Mouse (Mus musculus) forebrain, embryonic 10.5 days (tissue): Measurements from ENCODE around the gene Por. TPM values are rescaled to one million over a fixed set of nuclear protein-coding genes. Genes with fewer than 3 reads are reported as not detected.

Experiments used
- DNase-seq: peaks from one replicate; pipeline ENCODE4 v3.0.0-alpha.2; 2017; ENCODE audit warnings: low spot score; ENCODE audit errors: extremely low spot score
- H3K27ac ChIP-seq: fragments of 300-500 bp; sonication (generic); 2 replicates; pipeline ENCODE4 v1.5.1; 2016; ENCODE audit warnings: mild to moderate bottlenecking
- H3K27me3 ChIP-seq: fragments of 300-500 bp; sonication (generic); 2 replicates; pipeline ENCODE4 v1.6.1; 2016; ENCODE audit warnings: mild to moderate bottlenecking; ENCODE audit not compliant: poor library complexity, severe bottlenecking
- H3K36me3 ChIP-seq: fragments of 300-500 bp; sonication (generic); replicated peaks from 2 replicates; pipeline ENCODE4 v1.6.1; 2016; ENCODE audit warnings: mild to moderate bottlenecking, moderate library complexity
- H3K4me1 ChIP-seq: fragments of 300-500 bp; sonication (generic); 2 replicates; pipeline ENCODE4 v1.6.1; 2016
- H3K4me3 ChIP-seq: fragments of 300-500 bp; sonication (generic); 2 replicates; pipeline ENCODE4 v1.5.1; 2016; ENCODE audit warnings: mild to moderate bottlenecking, moderate library complexity
- H3K9me3 ChIP-seq: fragments of 300-500 bp; sonication (generic); 2 replicates; pipeline ENCODE4 v1.6.1; 2016; ENCODE audit warnings: mild to moderate bottlenecking, moderate library complexity
- WGBS: fragments of 180-500 bp; shearing (Covaris S2); methylation state at CpG from one replicate; pipeline ENCODE4 v1.1.7; 2016; 5-methylcytosine and 5-hydroxymethylcytosine counted together
- polyA plus RNA-seq: library from polyadenylated mRNA; unstranded; fragments of >200 nt; fragmentation: Nextera tagmentation; extraction: Ambion mirVana; gene quantifications from 2 replicates; pipeline ENCODE4 v1.2.1, GENCODE M21; 2016

The Por gene
- polyA plus RNA-seq, 1 experiment from 2014 or later, result 118 TPM

GRCm38 (mm10) chr5:135659956-135660355, 9.9 kb upstream of the Por start:
- Histone ChIP-seq H3K27me3 (0 out of 2 replicates have a peak, but pooled peaks cover 6% of the 10 kb centered on the region), H3K9me3 (no peaks in the 10 kb centered on the region), H3K27ac (no peak overlapping the region), H3K4me1 (peaks cover 3% of the 10 kb centered on the region; the same call in 1 of the 2 replicates), H3K4me3 (no peak overlapping the region), H3K36me3 (no peaks in the 10 kb centered on the region)
- WGBS, result 87% methylated on average over 4 of the region's 4 CpGs
- no peak for DNase-seq

GRCm38 (mm10) chr5:135660535-135660934, 9.3 kb upstream of the Por start:
- 86% methylated on average over 7 of the region's 7 CpGs for WGBS
- Histone ChIP-seq H3K4me3 (no peak overlapping the region), H3K27me3 (0 out of 2 replicates have a peak, but pooled peaks cover 6% of the 10 kb centered on the region), H3K4me1 (peaks cover 3% of the 10 kb centered on the region; the same call in 1 of the 2 replicates), H3K27ac (no peak overlapping the region), H3K9me3 (no peaks in the 10 kb centered on the region), H3K36me3 (no peaks in the 10 kb centered on the region)
- DNase-seq, result no peak

GRCm38 (mm10) chr5:135666890-135667289, 2.9 kb upstream of the Por start:
- Histone ChIP-seq H3K27me3 (no peaks in the 10 kb centered on the region), H3K27ac (no peak overlapping the region), H3K9me3 (no peaks in the 10 kb centered on the region), H3K36me3 (no peaks in the 10 kb centered on the region), H3K4me3 (no peak overlapping the region), H3K4me1 (peaks cover 25% of the 10 kb centered on the region)
- 91% methylated on average over 5 of the region's 5 CpGs for WGBS
- no peak for DNase-seq

GRCm38 (mm10) chr5:135668071-135668470, 1.8 kb upstream of the Por start:
- Histone ChIP-seq H3K27ac (no peak overlapping the region), H3K4me1 (peaks cover 32% of the 10 kb centered on the region), H3K27me3 (no peaks in the 10 kb centered on the region), H3K36me3 (no peaks in the 10 kb centered on the region), H3K9me3 (no peaks in the 10 kb centered on the region), H3K4me3 (no peak overlapping the region)
- 83% methylated on average over 7 of the region's 7 CpGs for WGBS
- DNase-seq, result no peak

- no peak overlapping the region for H3K4me3 ChIP-seq
- H3K9me3 ChIP-seq, result no peaks in the 10 kb centered on the region
- H3K27me3 ChIP-seq, result no peaks in the 10 kb centered on the region
- DNase-seq, result no peak
- WGBS, result 71% methylated on average over 2 of the region's 2 CpGs
- no peaks in the 10 kb centered on the region for H3K36me3 ChIP-seq
- H3K27ac ChIP-seq, result no peak overlapping the region
- H3K4me1 ChIP-seq, result peaks cover 60% of the 10 kb centered on the region
Measured at GRCm38 (mm10) chr5:135670881-135671280, 1.0 kb downstream of the Por start.

- no peaks in the 10 kb centered on the region for H3K36me3 ChIP-seq
- no peak overlapping the region for H3K4me3 ChIP-seq
- peak overlapping the region; percentile 41; the same call in 1 of the 2 replicates for H3K27ac ChIP-seq
- DNase-seq, result no peak
- H3K9me3 ChIP-seq, result no peaks in the 10 kb centered on the region
- 61% methylated on average over 4 of the region's 4 CpGs for WGBS
- peaks cover 64% of the 10 kb centered on the region for H3K4me1 ChIP-seq
- peaks cover 7% of the 10 kb centered on the region; the same call in 1 of the 2 replicates for H3K27me3 ChIP-seq
Measured at GRCm38 (mm10) chr5:135672509-135672908, 2.7 kb downstream of the Por start.

GRCm38 (mm10) chr5:135672980-135673379, 3.1 kb downstream of the Por start:
- Histone ChIP-seq H3K4me3 (no peak overlapping the region), H3K9me3 (0 out of 2 replicates have a peak, but pooled peaks cover under 1% of the 10 kb centered on the region), H3K4me1 (peaks cover 64% of the 10 kb centered on the region), H3K27me3 (peaks cover 7% of the 10 kb centered on the region; the same call in 1 of the 2 replicates), H3K27ac (peak overlapping the region; percentile 41; the same call in 1 of the 2 replicates), H3K36me3 (no peaks in the 10 kb centered on the region)
- DNase-seq, result no peak
- 52% methylated on average over 5 of the region's 5 CpGs for WGBS

- Histone ChIP-seq H3K9me3 (0 out of 2 replicates have a peak, but pooled peaks cover 3% of the 10 kb centered on the region), H3K4me3 (peak overlapping the region; percentile 30), H3K27ac (peak overlapping the region; percentile 84)
Measured at GRCm38 (mm10) chr5:135674349-135674775, 4.5 kb downstream of the Por start.

GRCm38 (mm10) chr5:135674821-135675220, 5.0 kb downstream of the Por start:
- Histone ChIP-seq H3K36me3 (no peaks in the 10 kb centered on the region), H3K27ac (peak overlapping the region; percentile 84), H3K4me3 (peak overlapping the region; percentile 30), H3K27me3 (peaks cover 7% of the 10 kb centered on the region; the same call in 1 of the 2 replicates), H3K9me3 (0 out of 2 replicates have a peak, but pooled peaks cover 3% of the 10 kb centered on the region), H3K4me1 (peaks cover 55% of the 10 kb centered on the region)
- under 1% methylated on average over 11 of the region's 11 CpGs for WGBS
- DNase-seq, result peak; percentile 87

More at GRCm38 (mm10) chr5:135674349-135674775, 4.5 kb downstream of the Por start:
- 16% methylated on average over 3 of the region's 3 CpGs for WGBS
- DNase-seq, result no peak
- Histone ChIP-seq H3K4me1 (peaks cover 59% of the 10 kb centered on the region), H3K36me3 (no peaks in the 10 kb centered on the region), H3K27me3 (peaks cover 7% of the 10 kb centered on the region; the same call in 1 of the 2 replicates)

GRCm38 (mm10) chr5:135676696-135677095, 6.9 kb downstream of the Por start:
- Histone ChIP-seq H3K9me3 (0 out of 2 replicates have a peak, but pooled peaks cover 3% of the 10 kb centered on the region), H3K4me1 (peaks cover 39% of the 10 kb centered on the region), H3K27me3 (peaks cover 7% of the 10 kb centered on the region; the same call in 1 of the 2 replicates), H3K4me3 (no peak overlapping the region), H3K27ac (no peak overlapping the region), H3K36me3 (no peaks in the 10 kb centered on the region)
- 86% methylated on average over 3 of the region's 3 CpGs for whole genome bisulfite sequencing
- no peak for DNase-seq

- H3K4me3 ChIP-seq, result no peak overlapping the region
- H3K4me1 ChIP-seq, result peaks cover 39% of the 10 kb centered on the region
- no peaks in the 10 kb centered on the region for H3K36me3 ChIP-seq
- DNase-seq, result no peak
- H3K27me3 ChIP-seq, result peaks cover 7% of the 10 kb centered on the region; the same call in 1 of the 2 replicates
- 88% methylated on average over 2 of the region's 2 CpGs for WGBS
- H3K9me3 ChIP-seq, result 0 out of 2 replicates have a peak, but pooled peaks cover 3% of the 10 kb centered on the region
- no peak overlapping the region for H3K27ac ChIP-seq
Measured at GRCm38 (mm10) chr5:135677251-135677650, 7.4 kb downstream of the Por start.

GRCm38 (mm10) chr5:135678481-135678880, 8.6 kb downstream of the Por start:
- 96% methylated on average over 6 of the region's 6 CpGs for WGBS
- Histone ChIP-seq H3K4me3 (no peak overlapping the region), H3K9me3 (0 out of 2 replicates have a peak, but pooled peaks cover 3% of the 10 kb centered on the region), H3K27ac (no peak overlapping the region), H3K4me1 (peaks cover 28% of the 10 kb centered on the region), H3K27me3 (peaks cover 7% of the 10 kb centered on the region; the same call in 1 of the 2 replicates), H3K36me3 (no peaks in the 10 kb centered on the region)
- no peak for DNase-seq

- H3K27ac ChIP-seq, result no peak overlapping the region
- peaks cover 2% of the 10 kb centered on the region for H3K4me1 ChIP-seq
- H3K36me3 ChIP-seq, result no peaks in the 10 kb centered on the region
- H3K27me3 ChIP-seq, result peaks cover 5% of the 10 kb centered on the region; the same call in 1 of the 2 replicates
- 87% methylated on average over 6 of the region's 6 CpGs for WGBS
- 0 out of 2 replicates have a peak, but pooled peaks cover 3% of the 10 kb centered on the region for H3K9me3 ChIP-seq
- no peak overlapping the region for H3K4me3 ChIP-seq
- no peak for DNase-seq
Measured at GRCm38 (mm10) chr5:135680967-135681545, 11.2 kb downstream of the Por start.
